15 mouse cellular contexts compared by ENCODE assay signal in genomic region chr16:30994881-30995280, GRCm38 (mm10).
DNase-seq lines count a peak whose midpoint lies in the region; ATAC-seq and TF ChIP-seq lines count a peak whose summit lies in the region.
"Had no signal": no experiment of that assay in that cellular context is flagged by ENCODE, and none has a peak within 500 bp of the region (broad histone marks: within the 10 kb centered on the region; RNA-seq: fewer than 3 reads in every experiment).

No protein-coding gene starts in this region.

- H3K4me3 ChIP-seq in kidney, embryonic 15.5 days (replicated peaks), result no peak overlapping the region
- no peak overlapping the region for H3K4me3 ChIP-seq in CH12.LX (replicated peaks in 1 of 3; ENCODE audit: low read depth in 2 of 3, low read length in 2 of 3, poor library complexity in 1 of 3)
- H3K4me3 ChIP-seq in brown adipose tissue, adult 24 weeks (ENCODE audit: insufficient read depth, low read depth, low read length), result no peak overlapping the region
- no peak overlapping the region for H3K4me3 ChIP-seq in limb, embryonic 10.5 days
- H3K4me3 ChIP-seq: forebrain, embryonic 13.5 days; liver, embryonic 13.5 days; neural tube, embryonic 12.5 days had no signal

- H3K79me2 ChIP-seq in CH12.LX (replicated peaks; ENCODE audit: control insufficient read depth, extremely low read depth, insufficient read depth, poor library complexity, severe bottlenecking), result no peaks in the 10 kb centered on the region

- no peak overlapping the region for H3K4me2 ChIP-seq in kidney, embryonic 15.5 days
- H3K4me2 ChIP-seq in CH12.LX (ENCODE audit: insufficient read depth, low read depth, poor library complexity, severe bottlenecking), result no peak overlapping the region
- H3K4me2 ChIP-seq: forebrain, embryonic 13.5 days; liver, embryonic 13.5 days; neural tube, embryonic 12.5 days had no signal

- no peaks in the 10 kb centered on the region for H3K36me3 ChIP-seq in kidney, embryonic 15.5 days
- H3K36me3 ChIP-seq in CH12.LX (replicated peaks in 1 of 2; ENCODE audit: control insufficient read depth in 1 of 2, insufficient read depth in 1 of 2, low read length in 1 of 2), result peaks cover 0 to 27% of the 10 kb centered on the region in 2 experiments
- no peaks in the 10 kb centered on the region for H3K36me3 ChIP-seq in limb, embryonic 10.5 days
- H3K36me3 ChIP-seq: liver, embryonic 13.5 days; neural tube, embryonic 12.5 days had no signal

- in situ Hi-C loops in CH12.LX (cut with MboI; ENCODE audit: low pct_ligation_motif_present, low pct_unique_long_range_greater_than_20kb, low sequenced_read_pairs), result no loop called here

- WGBS in kidney, embryonic 15.5 days, result 58% methylated on average over 2 of the region's 2 CpGs
- 66% methylated on average over 2 of the region's 2 CpGs for WGBS in limb, embryonic 10.5 days

- H3K4me1 ChIP-seq in kidney, embryonic 15.5 days, result 0 out of 2 replicates have a peak, but pooled peaks cover 4% of the 10 kb centered on the region
- H3K4me1 ChIP-seq in CH12.LX (ENCODE audit: control insufficient read depth in 1 of 2, insufficient read depth in 2 of 2), result peaks cover 10 to 70% of the 10 kb centered on the region in 2 experiments
- H3K4me1 ChIP-seq in brown adipose tissue, adult 24 weeks (ENCODE audit: control insufficient read depth, insufficient read depth, insufficient read length, low read length), result peaks cover 36% of the 10 kb centered on the region
- peaks cover 26% of the 10 kb centered on the region for H3K4me1 ChIP-seq in limb, embryonic 10.5 days

- TF ChIP-seq EP300 in CH12.LX (IDR thresholded peaks at IDR 0.05; ENCODE audit: low read length), result no peak

- no peak for TF ChIP-seq RAD21 in CH12.LX (IDR thresholded peaks at IDR 0.05; ENCODE audit: low read depth, low read length)

- no peak for ATAC-seq in kidney, embryonic 15.5 days (replicated peaks; ENCODE audit: low FRiP score)
- ATAC-seq: forebrain, embryonic 13.5 days; hindbrain, postnatal 0 days; midbrain, embryonic 16.5 days had no signal

- no peaks in the 10 kb centered on the region for H3K27me3 ChIP-seq in kidney, embryonic 15.5 days
- H3K27me3 ChIP-seq in CH12.LX (replicated peaks), result no peaks in the 10 kb centered on the region
- no peaks in the 10 kb centered on the region for H3K27me3 ChIP-seq in limb, embryonic 10.5 days (ENCODE audit: low read depth, poor library complexity, severe bottlenecking)
- H3K27me3 ChIP-seq: forebrain, embryonic 13.5 days; liver, embryonic 13.5 days; neural tube, embryonic 12.5 days had no signal

- dilution Hi-C loops in CH12.LX (cut with MboI; ENCODE audit: extremely low pct_ligation_motif_present, extremely low pct_unique_long_range_greater_than_20kb, low sequenced_read_pairs), result no loop called here

- no peak overlapping the region for H3K9ac ChIP-seq in kidney, embryonic 15.5 days
- H3K9ac ChIP-seq in CH12.LX (ENCODE audit: insufficient read depth, low read depth), result no peak overlapping the region
- H3K9ac ChIP-seq: forebrain, embryonic 13.5 days; liver, embryonic 13.5 days; neural tube, embryonic 12.5 days had no signal

- H3K9me3 ChIP-seq in kidney, embryonic 15.5 days (replicated peaks), result no peaks in the 10 kb centered on the region
- no peaks in the 10 kb centered on the region for H3K9me3 ChIP-seq in CH12.LX (replicated peaks; ENCODE audit: low read length)
- H3K9me3 ChIP-seq in limb, embryonic 10.5 days (replicated peaks), result no peaks in the 10 kb centered on the region
- H3K9me3 ChIP-seq: forebrain, embryonic 13.5 days; liver, embryonic 13.5 days; neural tube, embryonic 12.5 days had no signal

- TF ChIP-seq POLR2A in CH12.LX (IDR thresholded peaks at IDR 0.05; ENCODE audit: low read depth, low read length), result no peak

- no peak for TF ChIP-seq CTCF in CH12.LX (conservative IDR thresholded peaks at IDR 0.05 in 1 of 2, IDR thresholded peaks at IDR 0.05 in 1 of 2; ENCODE audit: low read depth in 2 of 2, low read length in 2 of 2)

- DNase-seq in kidney, adult 11 months, result no peak
- peak; percentile 31 for DNase-seq in CH12.LX (ENCODE audit: extremely low read depth)
- DNase-seq in limb, embryonic 10.5 days (ENCODE audit: low spot score), result no peak
- no peak for DNase-seq in ovary, postnatal 14 days (ENCODE audit: low spot score)
- no peak for DNase-seq in adrenal gland, postnatal 25 days
- DNase-seq: cerebellum, adult 9-10 months; embryo, embryonic 11 days; liver, embryonic 13.5 days; right cerebral cortex, postnatal 4 days had no signal

- H3K27ac ChIP-seq in kidney, embryonic 15.5 days, result peak overlapping the region; percentile 29; the same call in 1 of the 2 replicates
- no peak overlapping the region for H3K27ac ChIP-seq in CH12.LX (ENCODE audit: insufficient read depth, low read depth)
- H3K27ac ChIP-seq in brown adipose tissue, adult 24 weeks (replicated peaks; ENCODE audit: low read depth, low read length), result peak overlapping the region; percentile 60
- 0 out of 2 replicates have a peak overlapping the region, but pooled peaks have one; percentile 25 for H3K27ac ChIP-seq in limb, embryonic 10.5 days
- H3K27ac ChIP-seq: forebrain, embryonic 13.5 days; hindbrain, postnatal 0 days; liver, embryonic 13.5 days; neural tube, embryonic 12.5 days had no signal

TF ChIP-seq in CH12.LX, 34 proteins besides CTCF, POLR2A, EP300 and RAD21:
- TF ChIP-seq ZMIZ1 (IDR thresholded peaks at IDR 0.05; ENCODE audit: low read depth, low read length) (no peak), E2F4 (IDR thresholded peaks at IDR 0.05; ENCODE audit: insufficient replicate concordance, low read depth, low read length) (no peak), HCFC1 (IDR thresholded peaks at IDR 0.05; ENCODE audit: low read depth, low read length) (no peak), NRF1 (IDR thresholded peaks at IDR 0.05; ENCODE audit: low read depth, low read length) (no peak), MEF2A (IDR thresholded peaks at IDR 0.05; ENCODE audit: borderline replicate concordance, low read depth, low read length) (no peak), CHD2 (IDR thresholded peaks at IDR 0.05; ENCODE audit: low read length) (no peak), ZC3H11A (IDR thresholded peaks at IDR 0.05; ENCODE audit: low read depth, low read length) (no peak), ZKSCAN1 (IDR thresholded peaks at IDR 0.05; ENCODE audit: borderline replicate concordance, low read depth, low read length) (no peak), TBP (conservative IDR thresholded peaks at IDR 0.05; ENCODE audit: low read depth, low read length) (no peak), MXI1 (IDR thresholded peaks at IDR 0.05; ENCODE audit: low read depth, low read length) (no peak), BHLHE40 (IDR thresholded peaks at IDR 0.05; ENCODE audit: low read depth, low read length) (no peak)
